Mouse (Mus musculus) G1E (cell line): ENCODE results near the gene Adcy1. TPM values are rescaled to one million over a fixed set of nuclear protein-coding genes. Genes with fewer than 3 reads are reported as not detected.

Experiments used
- ATAC-seq: 2 replicates; pipeline ENCODE4 v1.8.0; 2016; ENCODE audit warnings: mild to moderate bottlenecking; ENCODE audit not compliant: insufficient number of reproducible peaks, poor library complexity, low FRiP score, severe bottlenecking; ENCODE audit errors: extremely low read depth
- DNase-seq: peaks from one replicate; pipeline ENCODE4 v3.0.0; 2012; ENCODE audit warnings: low spot score
- H3K27me3 ChIP-seq: 2 replicates; pipeline ENCODE4 v1.6.1; 2012; ENCODE audit warnings: mild to moderate bottlenecking, low read length, inconsistent platforms; ENCODE audit not compliant: insufficient read depth
- H3K36me3 ChIP-seq: replicated peaks from 2 replicates; pipeline ENCODE3; 2012; ENCODE audit warnings: mild to moderate bottlenecking, inconsistent platforms
- H3K4me1 ChIP-seq: 2 replicates; pipeline ENCODE4 v1.6.1; 2012; ENCODE audit warnings: low read depth, low read length, inconsistent platforms, mixed read lengths; ENCODE audit not compliant: insufficient read depth
- H3K4me3 ChIP-seq: 2 replicates; pipeline ENCODE4 v1.5.1; 2012; ENCODE audit warnings: low read depth, mild to moderate bottlenecking, inconsistent platforms, low read length, moderate library complexity, mixed read lengths
- H3K9me3 ChIP-seq: replicated peaks from 2 replicates; pipeline ENCODE4 v1.6.1; 2012; ENCODE audit warnings: inconsistent platforms
- CTCF ChIP-seq: IDR thresholded peaks from 2 replicates; pipeline ENCODE4 v1.5.1; 2012; ENCODE audit warnings: low read depth, low read length, inconsistent platforms, mixed read lengths
- GATA1 ChIP-seq: IDR thresholded peaks from 2 replicates; pipeline ENCODE4 v1.6.1; 2012; ENCODE audit warnings: borderline replicate concordance, low read length, inconsistent platforms, mixed read lengths
- GATA2 ChIP-seq: IDR thresholded peaks from 2 replicates; pipeline ENCODE4 v1.6.1; 2012; ENCODE audit warnings: low read depth, low read length, inconsistent platforms, borderline replicate concordance
- POLR2AphosphoS5 ChIP-seq: IDR thresholded peaks from 2 replicates; pipeline ENCODE4 v1.6.1; 2012; ENCODE audit warnings: low read depth, low read length, inconsistent platforms; ENCODE audit not compliant: insufficient replicate concordance
- TAL1 ChIP-seq: conservative IDR thresholded peaks from 2 replicates; pipeline ENCODE4 v1.6.1; 2012; ENCODE audit warnings: low read depth, low read length, inconsistent platforms, mixed read lengths
- polyA plus RNA-seq: library from polyadenylated mRNA; stranded (reverse); fragments of >175 nt; gene quantifications from 2 replicates; pipeline ENCODE4 v1.2.3, GENCODE M21; 2012
- total RNA-seq, 2 experiments: library from RNA; stranded (forward) in 1 of 2; stranded (reverse) in 1 of 2; fragments of 200-1000 nt in 1 of 2; fragments of >200 nt in 1 of 2; fragmentation: Nextera tagmentation in 1 of 2; gene quantifications; 2 replicates each; pipeline ENCODE4 v1.2.3; 2014 to 2017

Adcy1 gene
- total and polyA plus RNA-seq, 3 experiments = 0.16 TPM; not detected in 2

GRCm38 (mm10) chr11:7226200-7226599, 162.9 kb downstream of the Adcy1 start:
- DNase-seq (no peak), ATAC-seq (no peak)
- 0 out of 2 replicates have a peak, but pooled peaks cover 3% of the 10 kb centered on the region for H3K9me3 ChIP-seq
- TF ChIP-seq CTCF = no peak
- no peak for TF ChIP-seq GATA1
- TF ChIP-seq TAL1 = no peak
- TF ChIP-seq POLR2AphosphoS5 = no peak
- TF ChIP-seq GATA2 = no peak
- H3K36me3 ChIP-seq = no peaks in the 10 kb centered on the region
- no peak overlapping the region for H3K4me3 ChIP-seq
- no peaks in the 10 kb centered on the region for H3K4me1 ChIP-seq
- H3K27me3 ChIP-seq = no peaks in the 10 kb centered on the region

GRCm38 (mm10) chr11:7226810-7227550, 163.7 kb downstream of the Adcy1 start:
- ATAC-seq (no peak), DNase-seq (no peak)
- TF ChIP-seq TAL1 = no peak
- TF ChIP-seq CTCF = no peak
- no peak for TF ChIP-seq GATA1
- TF ChIP-seq GATA2 = no peak
- no peak for TF ChIP-seq POLR2AphosphoS5
- Histone ChIP-seq H3K4me3 (no peak overlapping the region), H3K36me3 (no peaks in the 10 kb centered on the region), H3K9me3 (peaks cover 4% of the 10 kb centered on the region; the same call in 1 of the 2 replicates), H3K4me1 (no peaks in the 10 kb centered on the region), H3K27me3 (no peaks in the 10 kb centered on the region)

GRCm38 (mm10) chr11:7228107-7228506, 164.8 kb downstream of the Adcy1 start:
- H3K27me3 ChIP-seq = no peaks in the 10 kb centered on the region
- H3K36me3 ChIP-seq = no peaks in the 10 kb centered on the region
- DNase-seq (no peak), ATAC-seq (no peak)
- peaks cover 6% of the 10 kb centered on the region; the same call in 1 of the 2 replicates for H3K9me3 ChIP-seq
- H3K4me1 ChIP-seq = no peaks in the 10 kb centered on the region
- no peak overlapping the region for H3K4me3 ChIP-seq
- no peak for TF ChIP-seq POLR2AphosphoS5
- TF ChIP-seq GATA1 = no peak

Other genes with a start within 250 kb of the Adcy1 start
- not detected in 2 replicates for gene Gm11983, start 225.8 kb upstream of the Adcy1 start, total RNA-seq (2014; fragmentation: Nextera tagmentation)
- 0.76 TPM in 1 of 2 replicates, not detected in the other for gene Gm11983, start 225.8 kb upstream of the Adcy1 start, total RNA-seq (2017)
- gene Gm11983, start 225.8 kb upstream of the Adcy1 start, polyA plus RNA-seq = not detected in 2 replicates
- gene Gm11985, start 125.1 kb downstream of the Adcy1 start, total RNA-seq (2014; fragmentation: Nextera tagmentation) = not detected in 2 replicates
- gene Gm11985, start 125.1 kb downstream of the Adcy1 start, total RNA-seq (2017) = 0.11 TPM in 1 of 2 replicates, not detected in the other
- gene Gm11985, start 125.1 kb downstream of the Adcy1 start, polyA plus RNA-seq = not detected in 2 replicates
- gene Igfbp1, start 134.3 kb downstream of the Adcy1 start, total RNA-seq (2014; fragmentation: Nextera tagmentation) = not detected in 2 replicates
- gene Igfbp1, start 134.3 kb downstream of the Adcy1 start, total RNA-seq (2017) = 0.27 TPM in 1 of 2 replicates, not detected in the other
- not detected in 2 replicates for gene Igfbp1, start 134.3 kb downstream of the Adcy1 start, polyA plus RNA-seq
- not detected in 2 replicates for gene Igfbp3, start 150.4 kb downstream of the Adcy1 start, total RNA-seq (2014; fragmentation: Nextera tagmentation)
- gene Igfbp3, start 150.4 kb downstream of the Adcy1 start, total RNA-seq (2017) = 0.16 and 0.17 TPM in 2 replicates
- not detected in 2 replicates for gene Igfbp3, start 150.4 kb downstream of the Adcy1 start, polyA plus RNA-seq